Mouse (Mus musculus) midbrain, embryonic 16.5 days (tissue): ENCODE results near the gene Apom. TPM values are rescaled to one million over a fixed set of nuclear protein-coding genes. Genes with fewer than 3 reads are reported as not detected.

ENCODE experiments used
- ATAC-seq: fragments of 200-750 bp; cut with Nextera tagmentation; 2 replicates; pipeline ENCODE4 v1.8.0; 2017; ENCODE audit warnings: moderate TSS enrichment
- H3K27ac ChIP-seq: fragments of 300-500 bp; sonication (generic); 2 replicates; pipeline ENCODE4 v1.5.1; 2014; ENCODE audit warnings: mild to moderate bottlenecking, low read length, mixed read lengths
- H3K27me3 ChIP-seq: fragments of 300-500 bp; sonication (generic); 2 replicates; pipeline ENCODE4 v1.6.1; 2014; ENCODE audit warnings: low read depth, low read length, mixed read lengths; ENCODE audit not compliant: control insufficient read depth, insufficient read depth
- H3K36me3 ChIP-seq: fragments of 300-500 bp; sonication (generic); 2 replicates; pipeline ENCODE4 v1.6.1; 2014; ENCODE audit warnings: mild to moderate bottlenecking, low read length, moderate library complexity, mixed read lengths; ENCODE audit not compliant: control insufficient read depth, insufficient read depth
- H3K4me1 ChIP-seq: fragments of 300-500 bp; sonication (generic); 2 replicates; pipeline ENCODE4 v1.6.1; 2014; ENCODE audit warnings: mild to moderate bottlenecking, low read length, mixed read lengths; ENCODE audit not compliant: control insufficient read depth, insufficient read depth
- H3K4me2 ChIP-seq: fragments of 300-500 bp; sonication (generic); 2 replicates; pipeline ENCODE4 v1.6.1; 2014; ENCODE audit warnings: mild to moderate bottlenecking, low read length, mixed read lengths
- H3K4me3 ChIP-seq: fragments of 300-500 bp; sonication (generic); 2 replicates; pipeline ENCODE4 v1.5.1; 2014; ENCODE audit warnings: low read depth, mild to moderate bottlenecking, low read length, moderate library complexity, mixed read lengths
- H3K9ac ChIP-seq: fragments of 300-500 bp; sonication (generic); 2 replicates; pipeline ENCODE4 v1.6.1; 2014; ENCODE audit warnings: low read depth, low read length, mixed read lengths
- H3K9me3 ChIP-seq: fragments of 300-500 bp; sonication (generic); replicated peaks from 2 replicates; pipeline ENCODE4 v1.6.1; 2014; ENCODE audit warnings: mild to moderate bottlenecking, low read length, mixed read lengths; ENCODE audit not compliant: control insufficient read depth, poor library complexity, severe bottlenecking
- WGBS: fragments of 180-500 bp; shearing (Covaris S2); extraction: QIAGEN DNeasy Blood & Tissue Kit; methylation state at CpG from one replicate; pipeline ENCODE4 v1.1.7; 2014; 5-methylcytosine and 5-hydroxymethylcytosine counted together
- polyA plus RNA-seq: library from polyadenylated mRNA; unstranded; fragments of >200 nt; fragmentation: Nextera tagmentation; extraction: Ambion mirVana; gene quantifications from 2 replicates; pipeline ENCODE4 v1.2.1, GENCODE M21; 2015

Apom gene
- polyA plus RNA-seq, 1 experiment from 2014 or later: 0.24 TPM

GRCm38 (mm10) chr17:35085208-35085865, 46.5 kb downstream of the Apom start, which contains the start of gene Ly6g6f:
TSS of gene Ly6g6f (minus strand) at chr17:35085610.
- ATAC-seq: no peak
- WGBS: 84% methylated on average over 7 of the region's 7 CpGs
- Histone ChIP-seq H3K4me3 (no peak within 1 kb of the TSS), H3K4me1 (peaks cover 6% of the 10 kb centered on the region), H3K9ac (no peak within 1 kb of the TSS), H3K27me3 (no peaks in the 10 kb centered on the region), H3K4me2 (no peak within 1 kb of the TSS), H3K9me3 (no peaks in the 10 kb centered on the region), H3K27ac (no peak within 1 kb of the TSS), H3K36me3 (no peaks in the 10 kb centered on the region)

GRCm38 (mm10) chr17:35083929-35084497, 47.8 kb downstream of the Apom start:
- no peaks in the 10 kb centered on the region for H3K36me3 ChIP-seq
- H3K27ac ChIP-seq: no peak overlapping the region
- H3K9ac ChIP-seq: no peak overlapping the region
- H3K27me3 ChIP-seq: no peaks in the 10 kb centered on the region
- ATAC-seq: no peak
- no peak overlapping the region for H3K4me3 ChIP-seq
- WGBS: 90% methylated on average over 3 of the region's 3 CpGs
- no peak overlapping the region for H3K4me2 ChIP-seq
- no peaks in the 10 kb centered on the region for H3K9me3 ChIP-seq
- H3K4me1 ChIP-seq: no peaks in the 10 kb centered on the region

- 84% methylated on average over 16 of the region's 16 CpGs for WGBS
- no peak for ATAC-seq
Observed at GRCm38 (mm10) chr17:35082841-35083576, 48.8 kb downstream of the Apom start.

GRCm38 (mm10) chr17:35080710-35081109, 51.1 kb downstream of the Apom start:
- Histone ChIP-seq H3K36me3 (no peaks in the 10 kb centered on the region), H3K27me3 (no peaks in the 10 kb centered on the region), H3K4me3 (no peak overlapping the region), H3K9ac (no peak overlapping the region), H3K4me2 (no peak overlapping the region), H3K9me3 (no peaks in the 10 kb centered on the region), H3K4me1 (no peaks in the 10 kb centered on the region), H3K27ac (no peak overlapping the region)
- ATAC-seq: no peak
- 84% methylated on average over 4 of the region's 4 CpGs for WGBS

More at GRCm38 (mm10) chr17:35082841-35083576, 48.8 kb downstream of the Apom start:
- Histone ChIP-seq H3K27ac (no peak overlapping the region), H3K36me3 (no peaks in the 10 kb centered on the region), H3K9me3 (no peaks in the 10 kb centered on the region), H3K27me3 (no peaks in the 10 kb centered on the region), H3K4me1 (no peaks in the 10 kb centered on the region), H3K9ac (no peak overlapping the region), H3K4me2 (no peak overlapping the region), H3K4me3 (no peak overlapping the region)

- H3K4me2 ChIP-seq: no peak overlapping the region
- no peaks in the 10 kb centered on the region for H3K27me3 ChIP-seq
- no peak overlapping the region for H3K4me3 ChIP-seq
- no peak for ATAC-seq
- 55% methylated on average over 6 of the region's 6 CpGs for WGBS
- no peaks in the 10 kb centered on the region for H3K4me1 ChIP-seq
- H3K36me3 ChIP-seq: no peaks in the 10 kb centered on the region
- H3K27ac ChIP-seq: no peak overlapping the region
- peak overlapping the region; percentile 10; the same call in 1 of the 2 replicates for H3K9ac ChIP-seq
- H3K9me3 ChIP-seq: no peaks in the 10 kb centered on the region
Observed at GRCm38 (mm10) chr17:35080248-35080647, 51.6 kb downstream of the Apom start.

- peak overlapping the region; percentile 10; the same call in 1 of the 2 replicates for H3K9ac ChIP-seq
- no peak for ATAC-seq
- 78% methylated on average over 9 of the region's 9 CpGs for WGBS
- H3K27me3 ChIP-seq: no peaks in the 10 kb centered on the region
- no peak overlapping the region for H3K4me2 ChIP-seq
- H3K9me3 ChIP-seq: no peaks in the 10 kb centered on the region
- no peak overlapping the region for H3K4me3 ChIP-seq
- no peaks in the 10 kb centered on the region for H3K4me1 ChIP-seq
- no peak overlapping the region for H3K27ac ChIP-seq
- no peaks in the 10 kb centered on the region for H3K36me3 ChIP-seq
Observed at GRCm38 (mm10) chr17:35079778-35080177, 52.1 kb downstream of the Apom start.

Other genes with a start within 250 kb of the Apom start
- 1.6 and 2.4 TPM in 2 replicates for gene C2, start 233.8 kb downstream of the Apom start, polyA plus RNA-seq
- gene Ehmt2, start 233.6 kb downstream of the Apom start, polyA plus RNA-seq: 99.8 and 102 TPM in 2 replicates
- 0.09 TPM in 1 of 2 replicates, not detected in the other for gene Slc44a4, start 217.6 kb downstream of the Apom start, polyA plus RNA-seq
- gene Neu1, start 200.8 kb downstream of the Apom start, polyA plus RNA-seq: 38.6 and 42.3 TPM in 2 replicates
- 0.24 TPM in 1 of 2 replicates, not detected in the other for gene Hspa1b, start 172.8 kb downstream of the Apom start, polyA plus RNA-seq
- gene Gm20481, start 162.1 kb downstream of the Apom start, polyA plus RNA-seq: not detected in 2 replicates
- gene Hspa1a, start 159.9 kb downstream of the Apom start, polyA plus RNA-seq: 13.4 and 19.3 TPM in 2 replicates
- gene Hspa1l, start 159.3 kb downstream of the Apom start, polyA plus RNA-seq: 2.0 and 2.4 TPM in 2 replicates
- 97.2 and 107 TPM in 2 replicates for gene Lsm2, start 150.2 kb downstream of the Apom start, polyA plus RNA-seq
- gene Vars, start 131.1 kb downstream of the Apom start, polyA plus RNA-seq: 54.8 and 56.5 TPM in 2 replicates
- gene Vwa7, start 115.5 kb downstream of the Apom start, polyA plus RNA-seq: 0.16 and 0.26 TPM in 2 replicates
- 0.71 and 1.1 TPM in 2 replicates for gene Sapcd1, start 104.0 kb downstream of the Apom start, polyA plus RNA-seq
- 1.9 and 2.4 TPM in 2 replicates for gene Msh5, start 85.3 kb downstream of the Apom start, polyA plus RNA-seq
- gene Clic1, start 82.1 kb downstream of the Apom start, polyA plus RNA-seq: 51.2 and 54.7 TPM in 2 replicates
- 312 and 341 TPM in 2 replicates for gene Ddah2, start 73.0 kb downstream of the Apom start, polyA plus RNA-seq
- 0.30 TPM in 1 of 2 replicates, not detected in the other for gene Ly6g6c, start 66.7 kb downstream of the Apom start, polyA plus RNA-seq
- gene Mpig6b, start 65.9 kb downstream of the Apom start, polyA plus RNA-seq: 0.12 and 0.15 TPM in 2 replicates
- gene Ly6g6e, start 55.1 kb downstream of the Apom start, polyA plus RNA-seq: 0.26 and 0.31 TPM in 2 replicates
- 0.57 and 1.5 TPM in 2 replicates for gene Ly6g6d, start 54.0 kb downstream of the Apom start, polyA plus RNA-seq
- gene Ly6g6f, start 46.4 kb downstream of the Apom start, polyA plus RNA-seq: not detected in 2 replicates
- gene Abhd16a, start 42.8 kb downstream of the Apom start, polyA plus RNA-seq: 105 and 107 TPM in 2 replicates
- gene Ly6g5c, start 23.8 kb downstream of the Apom start, polyA plus RNA-seq: not detected in 2 replicates
- gene Ly6g5b, start 16.6 kb downstream of the Apom start, polyA plus RNA-seq: 1.5 TPM in 2 replicates
- gene Gpank1, start 10.6 kb downstream of the Apom start, polyA plus RNA-seq: 24.3 and 26.4 TPM in 2 replicates
- gene Csnk2b, start 10.0 kb downstream of the Apom start, polyA plus RNA-seq: 315 and 331 TPM in 2 replicates
- gene D17H6S53E, start 5.7 kb downstream of the Apom start, polyA plus RNA-seq: 7.8 and 8.7 TPM in 2 replicates
- gene Bag6, start 3.1 kb upstream of the Apom start, polyA plus RNA-seq: 70.5 and 75.7 TPM in 2 replicates
- gene Prrc2a, start 32.8 kb upstream of the Apom start, polyA plus RNA-seq: 148 and 167 TPM in 2 replicates
- gene Aif1, start 44.0 kb upstream of the Apom start, polyA plus RNA-seq: 6.2 and 6.9 TPM in 2 replicates
- gene Lst1, start 56.4 kb upstream of the Apom start, polyA plus RNA-seq: 4.7 and 5.9 TPM in 2 replicates
- gene Ltb, start 62.4 kb upstream of the Apom start, polyA plus RNA-seq: 0.48 and 0.62 TPM in 2 replicates
- gene Tnf, start 70.0 kb upstream of the Apom start, polyA plus RNA-seq: not detected in 2 replicates
- gene Lta, start 73.3 kb upstream of the Apom start, polyA plus RNA-seq: 0.45 and 1.1 TPM in 2 replicates
- 0.38 and 0.57 TPM in 2 replicates for gene Gm16181, start 88.8 kb upstream of the Apom start, polyA plus RNA-seq
- gene Atp6v1g2, start 101.6 kb upstream of the Apom start, polyA plus RNA-seq: 111 and 139 TPM in 2 replicates
- 9.2 and 9.4 TPM in 2 replicates for gene Nfkbil1, start 103.7 kb upstream of the Apom start, polyA plus RNA-seq
- 339 and 357 TPM in 2 replicates for gene Ddx39b, start 109.7 kb upstream of the Apom start, polyA plus RNA-seq
- gene H2-D1, start 130.7 kb upstream of the Apom start, polyA plus RNA-seq: 82.5 and 109 TPM in 2 replicates
- 0.38 and 0.52 TPM in 2 replicates for gene H2-Q1, start 188.4 kb upstream of the Apom start, polyA plus RNA-seq
- 4.4 and 7.6 TPM in 2 replicates for gene H2-Q2, start 210.2 kb upstream of the Apom start, polyA plus RNA-seq
- gene H2-Q4, start 247.6 kb upstream of the Apom start, polyA plus RNA-seq: 0.65 and 0.97 TPM in 2 replicates